Mouse (Mus musculus) induced T-regulatory cell, adult 2 months (primary cell): ENCODE data around the gene Gm6890.
"Not testable (repeated sequence)": the region's sequence is repeated elsewhere in the genome, so short reads cannot be mapped to it uniquely, and the experiment has no call there.

ENCODE experiments used
- DNase-seq: peaks from one replicate; pipeline ENCODE4 v3.0.0-alpha.2; 2012; ENCODE audit warnings: low read depth

Gene Gm6890

GRCm38 (mm10) chrX:74740627-74741026 is at the start of gene Gm6890:
TSS of gene Gm6890 (plus strand) at chrX:74740927.
- DNase-seq, result not testable (repeated sequence)

- DNase-seq, result not testable (repeated sequence)
Measured at GRCm38 (mm10) chrX:74726195-74726594, 14.5 kb upstream of the Gm6890 start.

- DNase-seq, result not testable (repeated sequence)
Measured at GRCm38 (mm10) chrX:74770715-74771114, 30.0 kb downstream of the Gm6890 start.
